Mouse (Mus musculus) embryonic stem cell, embryonic (primary cell): ENCODE results near the gene Pde6h.

Source experiments
- CTCF ChIA-PET, 4 experiments: fragments of 300-600 bp in 2 of 4; fragments of 350-600 bp in 2 of 4; sonication (Branson Sonifier 250); formaldehyde crosslinking; loops; one replicate each; lab custom pipeline; 2022; ENCODE audit warnings: inconsistent platforms in 2 of 4; lab: Charles Lee
- POLR2A ChIA-PET, 4 experiments: fragments of 300-600 bp in 2 of 4; fragments of 350-600 bp in 2 of 4; sonication (Branson Sonifier 250); formaldehyde crosslinking; loops; one replicate each; lab custom pipeline; 2022; ENCODE audit warnings: antibody characterized with exemption in 4 of 4, inconsistent platforms in 1 of 4; lab: Charles Lee

Pde6h gene

GRCm38 (mm10) chr6:136903885-136904470 is 19.7 kb upstream of the Pde6h start:
- POLR2A ChIA-PET = interaction anchor here in 2 of 4 experiments (1.0 to 2.7 kb wide), 2 partner anchors 100 kb away, joined by 3 to 12 read pairs; partner anchors contain the start of gene Hist4h4 (in 1 of the 2)
- CTCF ChIA-PET = interaction anchor here in 2 of 4 experiments (0.6 to 0.8 kb wide), 2 partner anchors 9 to 30 kb away, joined by 3 read pairs; no protein-coding TSS in a partner anchor

- ChIA-PET POLR2A (interaction anchor here in 3 of 4 experiments (0.5 to 2.6 kb wide), 13 partner anchors 14 to 587 kb away, joined by 3 to 12 read pairs (median 3); partner anchors contain the start of genes Hist4h4 (in 2 of the 3), Wbp11 (in 2 of the 3) and H2afj (in 1 of the 3)), CTCF (interaction anchor here in 2 of 4 experiments (0.9 to 2.0 kb wide), 4 partner anchors 14 to 59 kb away, joined by 3 to 10 read pairs (median 5); no protein-coding TSS in a partner anchor)
Measured at GRCm38 (mm10) chr6:136906283-136906936, 17.2 kb upstream of the Pde6h start.

- POLR2A ChIA-PET = interaction anchor here in 3 of 4 experiments (0.5 to 2.6 kb wide), 15 partner anchors 23 to 587 kb away, joined by 3 to 12 read pairs (median 3); partner anchors contain the start of genes Hist4h4 (in 2 of the 3), Wbp11 (in 2 of the 3) and H2afj (in 1 of the 3)
- CTCF ChIA-PET = interaction anchor here in 3 of 4 experiments (0.9 to 2.0 kb wide), 5 partner anchors 13 to 59 kb away, joined by 3 to 10 read pairs (median 3); no protein-coding TSS in a partner anchor
Measured at GRCm38 (mm10) chr6:136906937-136907293, 16.7 kb upstream of the Pde6h start.

GRCm38 (mm10) chr6:136910247-136910890 is 13.3 kb upstream of the Pde6h start:
- CTCF ChIA-PET = no interaction called here
- POLR2A ChIA-PET = interaction anchor here in 1 of 4 experiments (0.6 kb wide), 1 partner anchor 321 kb away, joined by 3 read pairs; no protein-coding TSS in a partner anchor

- ChIA-PET POLR2A (interaction anchor here in 1 of 4 experiments (0.9 kb wide), 1 partner anchor 108 kb away, joined by 4 read pairs; the partner anchor contains the start of gene Hist4h4), CTCF (interaction anchor here in 1 of 4 experiments (1.7 kb wide), 1 partner anchor 65 kb away, joined by 4 read pairs; no protein-coding TSS in a partner anchor)
Measured at GRCm38 (mm10) chr6:136912751-136913265, 10.8 kb upstream of the Pde6h start.

- ChIA-PET CTCF (interaction anchor here in 1 of 4 experiments (1.7 kb wide), 1 partner anchor 66 kb away, joined by 4 read pairs; no protein-coding TSS in a partner anchor), POLR2A (interaction anchor here in 3 of 4 experiments (0.6 to 1.2 kb wide), 7 partner anchors 11 to 110 kb away, joined by 3 to 5 read pairs (median 3); partner anchors contain the start of genes Hist4h4 (in 2 of the 3), BC049715 (in 1 of the 3), Pde6h (in 1 of the 3) and Wbp11 (in 1 of the 3))
Measured at GRCm38 (mm10) chr6:136913384-136914126, 10.1 kb upstream of the Pde6h start.

- CTCF ChIA-PET = interaction anchor here in 1 of 4 experiments (1.7 kb wide), 1 partner anchor 66 kb away, joined by 4 read pairs; no protein-coding TSS in a partner anchor
- POLR2A ChIA-PET = interaction anchor here in 3 of 4 experiments (0.6 to 1.2 kb wide), 7 partner anchors 10 to 111 kb away, joined by 3 to 5 read pairs (median 3); partner anchors contain the start of genes Hist4h4 (in 2 of the 3), BC049715 (in 1 of the 3), Pde6h (in 1 of the 3) and Wbp11 (in 1 of the 3)
Measured at GRCm38 (mm10) chr6:136914234-136914633, 9.4 kb upstream of the Pde6h start.

GRCm38 (mm10) chr6:136915721-136916395 is 7.8 kb upstream of the Pde6h start:
- POLR2A ChIA-PET = no interaction called here

GRCm38 (mm10) chr6:136917885-136918284 is 5.7 kb upstream of the Pde6h start:
- CTCF ChIA-PET = no interaction called here
- POLR2A ChIA-PET = interaction anchor here in 1 of 4 experiments (0.6 kb wide), 1 partner anchor 9 kb away, joined by 3 read pairs; no protein-coding TSS in a partner anchor

More at GRCm38 (mm10) chr6:136915721-136916395, 7.8 kb upstream of the Pde6h start:
- CTCF ChIA-PET = no interaction called here

GRCm38 (mm10) chr6:136920320-136921257 is 3.0 kb upstream of the Pde6h start:
- ChIA-PET CTCF (interaction anchor here in 3 of 4 experiments (0.9 to 2.3 kb wide), 9 partner anchors 9 to 73 kb away, joined by 3 to 10 read pairs (median 6); partner anchors contain the start of gene Arhgdib (in 1 of the 3)), POLR2A (interaction anchor here in 2 of 4 experiments (0.6 to 2.3 kb wide), 8 partner anchors 11 to 117 kb away, joined by 3 to 12 read pairs (median 4); partner anchors contain the start of gene Hist4h4 (in 2 of the 2))

- CTCF ChIA-PET = interaction anchor here in 1 of 4 experiments (1.4 to 1.9 kb wide), 2 partner anchors 60 to 74 kb away, joined by 4 to 10 read pairs; no protein-coding TSS in a partner anchor
- POLR2A ChIA-PET = interaction anchor here in 1 of 4 experiments (1.1 to 2.3 kb wide), 2 partner anchors 8 to 44 kb away, joined by 4 to 6 read pairs; no protein-coding TSS in a partner anchor
Measured at GRCm38 (mm10) chr6:136921601-136922000, 2.0 kb upstream of the Pde6h start.

- ChIA-PET CTCF (no interaction called here), POLR2A (interaction anchor here in 1 of 4 experiments (1.1 to 2.3 kb wide), 2 partner anchors 8 to 44 kb away, joined by 4 to 6 read pairs; no protein-coding TSS in a partner anchor)
Measured at GRCm38 (mm10) chr6:136922080-136922479, 1.6 kb upstream of the Pde6h start, which contains the start of gene Erp27. Erp27 (minus strand) TSS chr6:136922180.

GRCm38 (mm10) chr6:136922871-136923270 is 761 bp upstream of the Pde6h start:
- ChIA-PET CTCF (no interaction called here), POLR2A (interaction anchor here in 1 of 4 experiments (2.3 kb wide), 1 partner anchor 43 kb away, joined by 6 read pairs; no protein-coding TSS in a partner anchor)

GRCm38 (mm10) chr6:136925049-136925448 is 1.4 kb downstream of the Pde6h start:
- POLR2A ChIA-PET = no interaction called here
- CTCF ChIA-PET = no interaction called here

- ChIA-PET POLR2A (interaction anchor here in 1 of 4 experiments (4.8 kb wide), 1 partner anchor 124 kb away, joined by 32 read pairs; the partner anchor contains the start of gene Hist4h4), CTCF (no interaction called here)
Measured at GRCm38 (mm10) chr6:136927626-136928025, 4.0 kb downstream of the Pde6h start.
